ENCODE assay signal across 33 mouse cellular contexts in genomic region chr6:122600066-122600646, GRCm38 (mm10). TPM values are rescaled to one million over a fixed set of nuclear protein-coding genes. Genes with fewer than 3 reads are reported as not detected.
DNase-seq lines count a peak whose midpoint lies in the region; ATAC-seq and TF ChIP-seq lines count a peak whose summit lies in the region.
"Had no signal": no experiment of that assay in that cellular context is flagged by ENCODE, and none has a peak within 500 bp of the region (broad histone marks: within the 10 kb centered on the region; RNA-seq: fewer than 3 reads in every experiment).

No protein-coding gene starts in this region.

- ATAC-seq in megakaryocyte, adult 5-6 weeks (ENCODE audit: poor library complexity, severe bottlenecking): no peak
- ATAC-seq: forebrain, embryonic 15.5 days; inflammation-experienced regulatory T-cells, adult 6 months had no signal

- H3K4me1 ChIP-seq in megakaryocyte, embryonic 14.5 days: peaks cover 16% of the 10 kb centered on the region
- H3K4me1 ChIP-seq in bone marrow macrophage, adult 2 months (ENCODE audit: control insufficient read depth, insufficient read depth, low read length): peaks cover 12% of the 10 kb centered on the region
- H3K4me1 ChIP-seq: embryonic facial prominence, embryonic 13.5 days; heart, embryonic 15.5 days; limb, embryonic 10.5 days; lung, embryonic 15.5 days had no signal

- peak overlapping the region; percentile 51 for H3K4me3 ChIP-seq in megakaryocyte, embryonic 14.5 days (replicated peaks)
- H3K4me3 ChIP-seq in bone marrow macrophage, adult 2 months (ENCODE audit: insufficient read depth, low read length): peak overlapping the region; percentile 79
- H3K4me3 ChIP-seq: embryonic facial prominence, embryonic 13.5 days; erythroblast, embryonic 14.5 days; forebrain, embryonic 15.5 days; heart, embryonic 15.5 days; hindbrain, embryonic 13.5 days; limb, embryonic 10.5 days; lung, embryonic 15.5 days had no signal

- DNase-seq in induced T-regulatory cell, adult 2 months (ENCODE audit: low read depth): peak; percentile 22
- no peak for DNase-seq in cerebellum, postnatal 10 days
- DNase-seq in thymus, postnatal 10 days (ENCODE audit: low spot score in 2 of 2): no peak
- DNase-seq in natural killer cell, adult 2 months (ENCODE audit: low spot score in 2 of 2): no peak
- DNase-seq: adrenal gland, postnatal 14 days; cerebellum, adult 11-12 months; cerebellum, postnatal 14 days; embryo, embryonic 11 days; gastrocnemius, postnatal 14 days; heart, postnatal 36 days; kidney, adult 2 months; lung, postnatal 4 days; right cerebral cortex, postnatal 14 days; spleen, adult 18-20 months; thymus, postnatal 25 days had no signal

- no peak for TF ChIP-seq CTCF in bone marrow macrophage, adult 2 months (IDR thresholded peaks at IDR 0.05; ENCODE audit: low read depth, low read length)

- peaks cover 23% of the 10 kb centered on the region for H3K36me3 ChIP-seq in megakaryocyte, embryonic 14.5 days (replicated peaks; ENCODE audit: low read length)
- H3K36me3 ChIP-seq: embryonic facial prominence, embryonic 13.5 days; forebrain, embryonic 15.5 days; heart, embryonic 15.5 days; hindbrain, embryonic 13.5 days; limb, embryonic 10.5 days; lung, embryonic 15.5 days had no signal

- H3K9me3 ChIP-seq in megakaryocyte, embryonic 14.5 days: no peaks in the 10 kb centered on the region
- H3K9me3 ChIP-seq: embryonic facial prominence, embryonic 13.5 days; forebrain, embryonic 15.5 days; heart, embryonic 15.5 days; hindbrain, embryonic 13.5 days; limb, embryonic 10.5 days; lung, embryonic 15.5 days had no signal

- TF ChIP-seq POLR2A in bone marrow macrophage, adult 2 months (IDR thresholded peaks at IDR 0.05; ENCODE audit: borderline replicate concordance, low read depth, low read length): no peak

- peak overlapping the region; percentile 92 for H3K27ac ChIP-seq in bone marrow macrophage, adult 2 months (ENCODE audit: insufficient read depth, low read depth, low read length)
- H3K27ac ChIP-seq: embryonic facial prominence, embryonic 13.5 days; forebrain, embryonic 15.5 days; heart, embryonic 15.5 days; hindbrain, embryonic 13.5 days; kidney, postnatal 0 days; limb, embryonic 10.5 days; liver, embryonic 14.5 days; lung, embryonic 15.5 days had no signal

- no peaks in the 10 kb centered on the region for H3K27me3 ChIP-seq in megakaryocyte, embryonic 14.5 days (replicated peaks)
- H3K27me3 ChIP-seq: embryonic facial prominence, embryonic 13.5 days; forebrain, embryonic 15.5 days; heart, embryonic 15.5 days; hindbrain, embryonic 13.5 days; lung, embryonic 15.5 days had no signal

RNA-seq across cellular contexts. Expression of gene Apobec1, which starts 2.1 kb away (rescaled TPM):
- polyA plus RNA-seq in megakaryocyte, embryonic 14.5 days (2012; ENCODE audit: insufficient read depth, low replicate concordance): 7.5 TPM in 1 of 2 replicates, not detected in the other
- 112 and 151 TPM in 2 replicates for total RNA-seq in megakaryocyte, adult 5-6 weeks (2015)
- total RNA-seq in megakaryocyte, adult 5-6 weeks (2017): 78.0 and 87.4 TPM in 2 replicates
- polyA plus RNA-seq in bone marrow macrophage, adult 2 months (2012; ENCODE audit: insufficient read depth, insufficient read length, missing spikeins): 664 and 728 TPM in 2 replicates
- polyA plus RNA-seq: erythroblast, embryonic 14.5 days had no signal

RNA-seq across cellular contexts. Expression of gene Gdf3, which starts 9.7 kb away (rescaled TPM):
- polyA plus RNA-seq in megakaryocyte, embryonic 14.5 days (2012; ENCODE audit: insufficient read depth, low replicate concordance): 0.07 TPM in 1 of 2 replicates, not detected in the other
- 0.62 and 1.7 TPM in 2 replicates for total RNA-seq in megakaryocyte, adult 5-6 weeks (2015)
- 0.40 TPM in 1 of 2 replicates, not detected in the other for total RNA-seq in megakaryocyte, adult 5-6 weeks (2017)
- 30.2 and 32.0 TPM in 2 replicates for polyA plus RNA-seq in bone marrow macrophage, adult 2 months (2012; ENCODE audit: insufficient read depth, insufficient read length, missing spikeins)
- total RNA-seq: adrenal gland, postnatal 14 days; gastrocnemius, postnatal 14 days; heart, adult 8-10 months; heart, postnatal 36 days; layer of hippocampus, postnatal 14 days had no signal
- polyA plus RNA-seq: embryonic facial prominence, embryonic 13.5 days; erythroblast, embryonic 14.5 days; forebrain, embryonic 15.5 days; inflammation-experienced regulatory T-cells, adult 6 months; kidney, adult 2 months; kidney, postnatal 0 days; limb, embryonic 10.5 days; lung, embryonic 15.5 days; stomach, embryonic 14.5 days had no signal

RNA-seq across cellular contexts. Expression of gene Dppa3, which starts 26.1 kb away (rescaled TPM):
- polyA plus RNA-seq in megakaryocyte, embryonic 14.5 days (2012; ENCODE audit: insufficient read depth, low replicate concordance): not detected in 2 replicates
- not detected in 2 replicates for total RNA-seq in megakaryocyte, adult 5-6 weeks (2015)
- total RNA-seq in megakaryocyte, adult 5-6 weeks (2017): not detected in 2 replicates
- polyA plus RNA-seq in bone marrow macrophage, adult 2 months (2012; ENCODE audit: insufficient read depth, insufficient read length, missing spikeins): 14.6 and 20.2 TPM in 2 replicates
- total RNA-seq: adrenal gland, postnatal 14 days; gastrocnemius, postnatal 14 days; heart, adult 8-10 months; heart, postnatal 36 days; layer of hippocampus, postnatal 14 days had no signal
- polyA plus RNA-seq: embryonic facial prominence, embryonic 13.5 days; erythroblast, embryonic 14.5 days; forebrain, embryonic 15.5 days; heart, embryonic 15.5 days; hindbrain, embryonic 13.5 days; inflammation-experienced regulatory T-cells, adult 6 months; kidney, adult 2 months; kidney, postnatal 0 days; limb, embryonic 10.5 days; liver, embryonic 14.5 days; lung, embryonic 15.5 days; midbrain, embryonic 11.5 days; neural tube, embryonic 11.5 days; stomach, embryonic 14.5 days had no signal

RNA-seq across cellular contexts. Expression of gene Aicda, which starts 46.6 kb away (rescaled TPM):
- polyA plus RNA-seq in megakaryocyte, embryonic 14.5 days (2012; ENCODE audit: insufficient read depth, low replicate concordance): 0.07 and 0.69 TPM in 2 replicates
- 0.07 TPM in 1 of 2 replicates, not detected in the other for total RNA-seq in megakaryocyte, adult 5-6 weeks (2015)
- not detected in 2 replicates for total RNA-seq in megakaryocyte, adult 5-6 weeks (2017)
- 0.45 TPM in 1 of 2 replicates, not detected in the other for polyA plus RNA-seq in bone marrow macrophage, adult 2 months (2012; ENCODE audit: insufficient read depth, insufficient read length, missing spikeins)
- total RNA-seq: adrenal gland, postnatal 14 days; gastrocnemius, postnatal 14 days; heart, adult 8-10 months; heart, postnatal 36 days; layer of hippocampus, postnatal 14 days had no signal
- polyA plus RNA-seq: erythroblast, embryonic 14.5 days; heart, embryonic 15.5 days; kidney, adult 2 months; kidney, postnatal 0 days; limb, embryonic 10.5 days; liver, embryonic 14.5 days; lung, embryonic 15.5 days; midbrain, embryonic 11.5 days; neural tube, embryonic 11.5 days; stomach, embryonic 14.5 days had no signal

Comparison
In these comparisons a context has a peak if more than half of its experiments do, and no peak if none do; other contexts are left out.
1. RNA of gene Apobec1, which starts 2.1 kb away (polyA plus RNA-seq): 664 to 728 TPM in bone marrow macrophage, adult 2 months; 7.5 TPM in megakaryocyte, embryonic 14.5 days; every median in the first group is over 10 times any median in the second.
2. RNA of gene Gdf3, which starts 9.7 kb away (polyA plus RNA-seq): 30.2 to 32.0 TPM in bone marrow macrophage, adult 2 months; 0.07 TPM in megakaryocyte, embryonic 14.5 days; every median in the first group is over 10 times any median in the second.
3. RNA of gene Dppa3, which starts 26.1 kb away (polyA plus RNA-seq): 14.6 to 20.2 TPM in bone marrow macrophage, adult 2 months; not detected in megakaryocyte, embryonic 14.5 days; every median in the first group is over 10 times any median in the second.